Mouse (Mus musculus): ENCODE measurements around the gene Nos1ap.

GRCm38 (mm10) chr1:170293257-170293656 lies 296.4 kb downstream of the Nos1ap start:
- TF ChIP-seq CTCF (IDR thresholded peaks at IDR 0.05; ENCODE audit: low read depth, low read length) (no peak), POLR2A (IDR thresholded peaks at IDR 0.05; ENCODE audit: borderline replicate concordance, low read depth, low read length) (no peak)
